8 mouse cellular contexts compared by ENCODE assay signal in the genomic region with DNA sequence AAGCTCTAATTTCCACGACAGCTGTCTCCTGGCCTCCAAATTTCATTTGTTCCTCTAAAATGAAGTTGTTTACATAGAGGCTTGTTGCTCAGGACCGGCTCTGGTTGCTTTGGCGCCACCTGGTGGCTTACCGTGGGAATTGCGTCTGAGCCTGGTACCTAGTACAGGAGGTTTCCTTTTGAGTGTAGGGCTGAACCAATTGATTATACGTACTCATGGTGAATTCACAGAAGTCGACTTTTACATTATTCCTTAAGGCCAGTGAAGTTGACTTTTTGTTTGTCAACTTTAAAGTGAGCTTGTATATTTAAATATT.
DNase-seq lines count a peak whose midpoint lies in the region; ATAC-seq lines count a peak whose summit lies in the region.

No protein-coding gene starts in this region.

- no peak overlapping the region for H3K4me3 ChIP-seq in hindbrain, embryonic 15.5 days

- peak; percentile 86 for ATAC-seq in hindbrain, embryonic 15.5 days (ENCODE audit: low FRiP score, low read depth)
- peak; percentile 96 for ATAC-seq in megakaryocyte progenitor cell, adult 5-6 weeks (replicated peaks; ENCODE audit: poor library complexity)

- 4% methylated on average over 7 of the region's 7 CpGs for WGBS in hindbrain, embryonic 15.5 days

- peak overlapping the region; percentile 36 for H3K4me2 ChIP-seq in hindbrain, embryonic 15.5 days

- H3K9me3 ChIP-seq in hindbrain, embryonic 15.5 days, result no peaks in the 10 kb centered on the region

- 0 out of 2 replicates have a peak, but pooled peaks cover 6% of the 10 kb centered on the region for H3K4me1 ChIP-seq in hindbrain, embryonic 15.5 days (replicated peaks)

- H3K27me3 ChIP-seq in hindbrain, embryonic 15.5 days, result no peaks in the 10 kb centered on the region

- no peak overlapping the region for H3K9ac ChIP-seq in hindbrain, embryonic 15.5 days

- peak; percentile 74 for DNase-seq in R1 (ENCODE audit: low read depth, low spot score)
- DNase-seq in cerebellum, adult 8-10 months, result peak; percentile 70
- peak; percentile 80 for DNase-seq in forelimb bud, embryonic 11.5 days (ENCODE audit: low read depth, low spot score)
- peak; percentile 73 to 91 for DNase-seq in layer of hippocampus, postnatal 25 days (ENCODE audit: extremely low spot score in 1 of 2, low spot score in 1 of 2)
- DNase-seq in right cerebral cortex, postnatal 10 days (ENCODE audit: low spot score in 2 of 2), result peak; percentile 89 to 91
- DNase-seq in urinary bladder, postnatal 10 days (ENCODE audit: low spot score), result peak; percentile 26

- H3K36me3 ChIP-seq in hindbrain, embryonic 15.5 days, result no peaks in the 10 kb centered on the region

- H3K27ac ChIP-seq in hindbrain, embryonic 15.5 days (replicated peaks), result no peak overlapping the region

Comparison
In these comparisons a context has a peak if more than half of its experiments do, and no peak if none do; other contexts are left out.
1. DNase-seq: peak in every context shown above with its lines; median percentile 90 in right cerebral cortex, postnatal 10 days; 82 in layer of hippocampus, postnatal 25 days; 80 in forelimb bud, embryonic 11.5 days; 74 in R1; 70 in cerebellum, adult 8-10 months; 26 in urinary bladder, postnatal 10 days.